Mouse (Mus musculus) limb, embryonic 12.5 days (tissue): Measurements from ENCODE around the gene Myg1. TPM values are rescaled to one million over a fixed set of nuclear protein-coding genes. Genes with fewer than 3 reads are reported as not detected.
A peak's percentile ranks its signal among the peaks of the same experiment; 100 is the strongest.

Experiments
- ATAC-seq: fragments of 200-750 bp; cut with Nextera tagmentation; 2 replicates; pipeline ENCODE4 v1.8.0; 2017; ENCODE audit warnings: low read depth, moderate TSS enrichment; ENCODE audit not compliant: insufficient number of reproducible peaks, insufficient read depth, low FRiP score, low TSS enrichment
- H3K27ac ChIP-seq: fragments of 300-500 bp; sonication (generic); 2 replicates; pipeline ENCODE4 v1.5.1; 2016; ENCODE audit warnings: mild to moderate bottlenecking, moderate library complexity
- H3K27me3 ChIP-seq: fragments of 300-500 bp; sonication (generic); 2 replicates; pipeline ENCODE4 v1.6.1; 2016; ENCODE audit warnings: mild to moderate bottlenecking, moderate library complexity
- H3K36me3 ChIP-seq: fragments of 300-500 bp; sonication (generic); 2 replicates; pipeline ENCODE4 v1.6.1; 2016; ENCODE audit warnings: mild to moderate bottlenecking, moderate library complexity
- H3K4me1 ChIP-seq: fragments of 300-500 bp; sonication (generic); replicated peaks from 2 replicates; pipeline ENCODE4 v1.6.1; 2016
- H3K4me2 ChIP-seq: fragments of 300-500 bp; sonication (generic); 2 replicates; pipeline ENCODE4 v1.6.1; 2016; ENCODE audit warnings: mild to moderate bottlenecking, moderate library complexity
- H3K4me3 ChIP-seq: fragments of 300-500 bp; sonication (generic); replicated peaks from 2 replicates; pipeline ENCODE4 v1.5.1; 2016; ENCODE audit warnings: mild to moderate bottlenecking
- H3K9ac ChIP-seq: fragments of 300-500 bp; sonication (generic); replicated peaks from 2 replicates; pipeline ENCODE4 v1.6.1; 2016; ENCODE audit warnings: mild to moderate bottlenecking, moderate library complexity
- H3K9me3 ChIP-seq: fragments of 300-500 bp; sonication (generic); 2 replicates; pipeline ENCODE4 v1.6.1; 2016; ENCODE audit warnings: mild to moderate bottlenecking, moderate library complexity
- WGBS: fragments of 180-500 bp; shearing (Covaris S2); methylation state at CpG from one replicate; pipeline ENCODE4 v1.1.7; 2016; 5-methylcytosine and 5-hydroxymethylcytosine counted together
- polyA plus RNA-seq: library from polyadenylated mRNA; unstranded; fragments of >200 nt; fragmentation: Nextera tagmentation; extraction: Ambion mirVana; gene quantifications from 2 replicates; pipeline ENCODE4 v1.2.1, GENCODE M21; 2016

Gene Myg1
- polyA plus RNA-seq, 1 experiment from 2014 or later: 120 TPM

DNA sequence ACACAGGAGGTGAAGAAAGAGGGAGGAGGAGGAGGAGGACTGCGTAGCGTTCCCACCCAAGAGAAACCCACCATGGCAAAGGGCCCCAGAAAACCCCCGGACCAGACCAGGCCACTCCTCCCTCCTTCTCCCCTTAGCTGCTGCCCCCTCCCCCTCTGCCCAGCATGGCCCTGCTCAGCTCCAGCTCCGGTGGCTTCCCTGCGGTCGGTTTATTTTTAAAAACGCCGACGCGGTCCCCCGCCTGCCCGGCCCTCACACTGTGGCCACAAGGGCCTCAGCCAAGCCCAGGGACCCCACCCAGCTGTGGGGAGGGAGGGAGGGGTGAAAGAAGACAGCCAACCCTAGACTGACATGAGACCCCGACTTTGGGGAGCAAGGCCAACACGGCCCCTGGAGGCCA lies 31.1 kb downstream of the Myg1 start:
- Histone ChIP-seq H3K9me3 (no peaks in the 10 kb centered on the region), H3K27me3 (peaks cover 25% of the 10 kb centered on the region), H3K27ac (peak overlapping the region; percentile 75), H3K4me3 (peak overlapping the region; percentile 18; the same call in 1 of the 2 replicates), H3K4me2 (peak overlapping the region; percentile 51), H3K9ac (peak overlapping the region; percentile 47), H3K4me1 (peaks cover 43% of the 10 kb centered on the region), H3K36me3 (no peaks in the 10 kb centered on the region)
- 9% methylated on average over 14 of the region's 14 CpGs for WGBS
- peak; percentile 32; the same call in 1 of the 2 replicates for ATAC-seq

DNA sequence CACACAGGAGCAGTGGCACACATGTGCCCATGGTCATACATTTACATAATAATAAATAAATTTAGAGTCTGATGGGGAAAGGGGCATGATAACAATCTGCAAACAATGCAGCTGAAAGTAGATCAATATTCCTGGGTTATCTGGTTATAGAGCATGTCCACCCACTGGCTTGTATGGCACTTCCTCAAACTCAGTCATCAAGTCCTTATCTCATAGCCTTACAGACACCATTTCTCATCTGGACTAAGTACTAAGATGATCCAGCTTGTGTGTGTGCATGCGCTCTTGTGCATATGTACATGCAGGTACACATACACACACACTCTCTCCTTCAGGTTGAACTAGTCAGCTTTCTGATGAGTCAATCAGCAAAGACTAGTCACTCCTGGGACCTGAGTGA lies 33.2 kb downstream of the Myg1 start:
- H3K4me3 ChIP-seq: no peak overlapping the region
- 94% methylated on average over 1 of the region's 1 CpGs for WGBS
- peaks cover 27% of the 10 kb centered on the region for H3K4me1 ChIP-seq
- ATAC-seq: no peak
- no peak overlapping the region for H3K27ac ChIP-seq
- H3K27me3 ChIP-seq: peaks cover 8% of the 10 kb centered on the region
- no peaks in the 10 kb centered on the region for H3K36me3 ChIP-seq
- no peak overlapping the region for H3K9ac ChIP-seq
- no peaks in the 10 kb centered on the region for H3K9me3 ChIP-seq
- H3K4me2 ChIP-seq: 0 out of 2 replicates have a peak overlapping the region, but pooled peaks have one; percentile 64

DNA sequence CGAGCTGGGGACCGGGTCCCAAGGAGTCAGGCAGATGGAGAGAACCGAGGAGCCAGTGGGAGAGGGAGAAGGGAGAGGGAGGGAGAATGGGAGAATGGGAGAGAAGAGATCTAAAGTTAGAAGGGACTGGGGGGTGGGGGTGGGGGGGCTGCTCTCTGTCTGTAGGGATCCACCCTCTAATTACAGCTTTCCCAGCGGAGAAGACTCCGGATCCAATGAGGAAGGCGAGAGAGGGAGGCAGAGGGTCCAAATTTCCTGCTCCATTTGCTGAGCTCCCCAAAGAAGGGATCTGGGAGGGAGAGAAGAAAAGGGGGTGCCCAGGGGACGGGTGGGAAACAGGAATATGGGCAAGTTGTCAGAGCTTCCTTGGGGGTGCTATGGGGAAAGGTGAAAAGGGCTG lies 34.7 kb downstream of the Myg1 start:
- Histone ChIP-seq H3K9me3 (no peaks in the 10 kb centered on the region), H3K36me3 (no peaks in the 10 kb centered on the region), H3K27ac (0 out of 2 replicates have a peak overlapping the region, but pooled peaks have one; percentile 18), H3K27me3 (peaks cover 4% of the 10 kb centered on the region), H3K4me2 (peak overlapping the region; percentile 64), H3K4me3 (peak overlapping the region; percentile 30), H3K4me1 (peaks cover 42% of the 10 kb centered on the region), H3K9ac (peak overlapping the region; percentile 50; the same call in 1 of the 2 replicates)
- WGBS: 8% methylated on average over 7 of the region's 7 CpGs
- no peak for ATAC-seq

DNA sequence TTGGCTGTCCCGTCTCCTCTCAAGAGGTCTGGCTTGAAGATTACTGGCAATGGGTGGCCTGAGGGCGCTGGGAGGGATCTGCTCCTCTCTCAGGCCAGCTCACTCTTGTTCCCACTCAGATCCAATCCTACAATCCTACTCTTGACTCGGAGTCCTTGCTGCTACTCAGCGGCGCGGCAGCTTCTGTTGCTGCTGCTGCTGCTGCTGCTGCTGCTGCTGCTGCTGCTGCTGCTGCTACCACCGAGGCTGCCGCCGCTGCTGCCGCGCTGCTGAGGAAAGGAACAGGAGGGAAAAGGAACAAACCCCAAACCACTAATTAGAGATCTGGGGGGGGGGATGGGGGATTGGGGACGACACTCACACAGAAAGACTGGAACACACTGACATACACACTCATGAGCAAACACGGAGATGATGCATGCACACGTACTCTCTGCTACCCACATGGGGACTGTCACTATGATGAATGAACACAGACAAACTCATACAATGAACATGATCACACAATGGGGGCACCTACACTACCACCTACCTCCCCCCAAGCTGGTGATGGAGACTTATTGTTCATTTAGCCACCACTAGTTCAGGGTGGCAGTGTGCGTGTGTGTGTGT lies 35.3 kb downstream of the Myg1 start, which contains the start of gene Sp7:
Gene Sp7, minus strand, starts transcription at position 450 of the 612 bp plus-strand sequence.
- ATAC-seq: no peak
- peaks cover 45% of the 10 kb centered on the region for H3K4me1 ChIP-seq
- H3K4me3 ChIP-seq: peak within 1 kb of the TSS; percentile 30
- peaks cover 4% of the 10 kb centered on the region; the same call in 1 of the 2 replicates for H3K27me3 ChIP-seq
- no peaks in the 10 kb centered on the region for H3K36me3 ChIP-seq
- WGBS: 9% methylated on average over 15 of the region's 15 CpGs
- H3K9me3 ChIP-seq: no peaks in the 10 kb centered on the region
- H3K4me2 ChIP-seq: peak within 1 kb of the TSS; percentile 64
- peak within 1 kb of the TSS; percentile 50 for H3K9ac ChIP-seq
- H3K27ac ChIP-seq: peak within 1 kb of the TSS; percentile 18; the same call in 1 of the 2 replicates

DNA sequence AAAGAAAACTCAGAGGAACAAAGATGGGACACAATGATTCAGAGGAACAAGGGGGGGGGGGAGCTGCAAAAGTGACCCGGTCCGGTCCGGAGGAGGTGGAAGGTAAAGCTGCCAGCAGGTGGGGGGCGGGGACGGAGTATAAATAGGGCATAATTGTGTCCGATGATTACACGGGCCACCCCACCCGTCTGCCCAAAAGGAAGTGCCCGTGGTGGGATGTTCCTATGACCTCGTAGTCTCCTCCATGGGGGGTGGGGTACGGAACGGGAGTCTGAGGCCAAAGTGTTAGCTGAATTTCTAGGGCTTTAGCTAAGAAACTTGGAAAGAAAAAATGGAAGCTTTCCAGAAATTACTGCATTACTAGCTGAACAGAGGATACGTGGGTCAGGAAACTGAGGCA lies 38.5 kb downstream of the Myg1 start:
- H3K4me2 ChIP-seq: peak overlapping the region; percentile 48
- H3K9me3 ChIP-seq: no peaks in the 10 kb centered on the region
- 13% methylated on average over 13 of the region's 13 CpGs for WGBS
- H3K27ac ChIP-seq: peak overlapping the region; percentile 54; the same call in 1 of the 2 replicates
- peaks cover 33% of the 10 kb centered on the region for H3K4me1 ChIP-seq
- H3K36me3 ChIP-seq: no peaks in the 10 kb centered on the region
- H3K9ac ChIP-seq: peak overlapping the region; percentile 46; the same call in 1 of the 2 replicates
- peaks cover 1% of the 10 kb centered on the region; the same call in 1 of the 2 replicates for H3K27me3 ChIP-seq
- H3K4me3 ChIP-seq: no peak overlapping the region
- no peak for ATAC-seq

DNA sequence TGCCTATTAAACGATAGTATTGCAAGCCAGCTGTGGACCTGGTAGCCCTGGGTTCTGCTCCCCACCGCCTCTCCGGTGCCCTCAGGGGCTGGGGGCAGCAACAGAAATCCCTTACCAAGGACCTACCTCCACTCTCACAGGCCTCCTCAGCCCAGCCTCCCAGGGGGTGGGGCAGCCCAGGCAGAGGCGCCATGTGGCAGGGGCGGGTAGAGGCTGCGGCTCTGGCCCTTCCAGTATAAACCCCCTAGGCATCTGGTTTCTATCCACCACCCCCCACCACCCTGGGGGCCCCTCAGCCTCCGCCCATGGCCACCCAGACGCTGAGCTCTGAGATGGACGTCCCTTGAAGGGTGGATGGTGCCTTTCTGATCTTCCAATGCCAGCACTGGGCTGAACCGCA lies 39.2 kb downstream of the Myg1 start:
- H3K9me3 ChIP-seq: no peaks in the 10 kb centered on the region
- ATAC-seq: peak; percentile 71
- H3K9ac ChIP-seq: peak overlapping the region; percentile 46
- H3K4me2 ChIP-seq: peak overlapping the region; percentile 48
- no peaks in the 10 kb centered on the region for H3K36me3 ChIP-seq
- H3K27ac ChIP-seq: peak overlapping the region; percentile 54; the same call in 1 of the 2 replicates
- H3K4me3 ChIP-seq: 0 out of 2 replicates have a peak overlapping the region, but pooled peaks have one; percentile 15
- H3K4me1 ChIP-seq: peaks cover 30% of the 10 kb centered on the region
- no peaks in the 10 kb centered on the region for H3K27me3 ChIP-seq
- WGBS: 2% methylated on average over 10 of the region's 10 CpGs

DNA sequence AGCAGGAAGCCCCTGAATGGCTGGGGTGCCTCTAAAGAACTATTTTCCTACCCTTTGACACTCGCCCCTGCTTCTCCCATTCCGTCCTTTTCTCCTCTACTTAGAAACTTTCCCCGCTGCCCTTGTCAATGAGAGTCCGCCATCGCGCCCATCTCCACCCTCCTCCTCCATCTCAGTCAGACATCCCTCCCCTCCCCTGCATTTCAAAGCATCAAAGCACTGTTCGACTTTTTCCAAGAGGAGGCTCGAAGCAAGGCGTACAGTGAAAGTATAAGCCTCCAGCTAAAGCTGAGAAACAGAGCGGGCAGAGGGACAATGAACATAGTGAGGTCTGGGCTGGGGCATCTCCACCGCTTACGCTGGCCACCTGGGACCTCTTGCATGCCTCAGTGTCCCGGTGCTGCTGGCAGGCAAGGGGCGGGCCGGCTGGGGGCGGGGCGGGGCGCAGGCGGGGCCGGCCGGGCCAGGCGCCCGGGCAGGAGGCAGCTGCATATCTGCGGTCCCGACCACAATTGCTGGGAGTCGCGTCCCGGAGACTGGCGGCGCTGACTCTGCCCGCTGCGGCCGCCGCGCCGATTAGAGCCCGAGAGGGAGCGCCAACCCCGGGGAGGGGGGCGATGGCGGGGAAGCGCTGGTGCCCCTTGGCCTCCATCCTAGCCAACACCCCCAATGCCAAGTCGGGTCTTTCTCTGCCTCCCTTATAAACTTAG lies 45.1 kb downstream of the Myg1 start:
- H3K4me1 ChIP-seq: peaks cover 24% of the 10 kb centered on the region
- peak; percentile 68 for ATAC-seq
- peak overlapping the region; percentile 93 for H3K27ac ChIP-seq
- peak overlapping the region; percentile 81 for H3K9ac ChIP-seq
- H3K36me3 ChIP-seq: no peaks in the 10 kb centered on the region
- H3K27me3 ChIP-seq: no peaks in the 10 kb centered on the region
- no peaks in the 10 kb centered on the region for H3K9me3 ChIP-seq
- H3K4me2 ChIP-seq: peak overlapping the region; percentile 91
- under 1% methylated on average over 43 of the region's 43 CpGs for WGBS
- peak overlapping the region; percentile 62 for H3K4me3 ChIP-seq

DNA sequence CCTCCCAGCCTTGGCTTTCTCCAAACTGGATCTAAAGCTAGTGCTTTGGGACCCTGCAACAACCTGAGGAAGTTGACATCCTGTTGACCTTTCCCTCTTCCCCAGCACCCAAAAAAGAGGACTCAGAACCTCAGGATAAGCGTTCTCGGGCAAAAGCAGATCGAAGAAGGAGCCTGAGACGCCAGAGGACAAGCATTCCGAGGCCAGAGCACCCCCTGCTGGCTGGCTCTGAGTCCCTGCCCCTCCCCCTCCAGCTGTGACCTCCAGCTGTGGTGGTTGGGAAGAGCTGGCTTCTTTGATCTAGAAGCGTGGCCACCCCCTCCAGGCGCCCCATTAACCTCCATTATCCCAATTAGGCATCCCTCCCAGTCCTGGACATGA lies 45.6 kb downstream of the Myg1 start:
- WGBS: under 1% methylated on average over 7 of the region's 7 CpGs
- no peaks in the 10 kb centered on the region for H3K27me3 ChIP-seq
- peak overlapping the region; percentile 62 for H3K4me3 ChIP-seq
- H3K9ac ChIP-seq: peak overlapping the region; percentile 81
- peak overlapping the region; percentile 93 for H3K27ac ChIP-seq
- ATAC-seq: no peak; the same call in 1 of the 2 replicates
- H3K4me1 ChIP-seq: peaks cover 24% of the 10 kb centered on the region
- H3K4me2 ChIP-seq: peak overlapping the region; percentile 91
- H3K36me3 ChIP-seq: no peaks in the 10 kb centered on the region
- H3K9me3 ChIP-seq: no peaks in the 10 kb centered on the region

DNA sequence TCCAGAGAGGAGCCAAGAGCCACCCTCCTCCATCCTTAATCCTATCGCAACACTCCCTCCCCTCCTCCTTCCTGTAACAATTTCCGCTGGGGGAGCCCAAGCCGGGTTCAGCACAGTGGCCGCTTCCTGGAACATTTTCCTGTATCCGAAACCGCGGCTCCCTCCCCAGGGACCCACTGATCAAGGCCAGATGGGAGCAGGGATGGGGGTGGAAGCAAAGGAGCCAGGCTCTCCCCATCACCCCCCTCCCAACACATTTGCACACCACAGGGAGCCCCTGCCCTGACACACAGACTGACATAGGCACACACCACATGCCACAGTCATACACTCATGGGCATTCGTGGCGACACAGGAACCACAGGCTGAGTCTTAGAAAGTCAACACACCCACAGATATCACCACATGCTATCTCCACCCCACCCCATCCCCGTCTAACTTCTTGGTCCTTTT lies 46.3 kb downstream of the Myg1 start:
- Histone ChIP-seq H3K9ac (peak overlapping the region; percentile 19; the same call in 1 of the 2 replicates), H3K4me3 (peak overlapping the region; percentile 62), H3K27me3 (no peaks in the 10 kb centered on the region), H3K27ac (peak overlapping the region; percentile 93), H3K4me1 (peaks cover 24% of the 10 kb centered on the region), H3K36me3 (no peaks in the 10 kb centered on the region), H3K9me3 (no peaks in the 10 kb centered on the region), H3K4me2 (peak overlapping the region; percentile 91)
- WGBS: 2% methylated on average over 10 of the region's 10 CpGs
- no peak for ATAC-seq

DNA sequence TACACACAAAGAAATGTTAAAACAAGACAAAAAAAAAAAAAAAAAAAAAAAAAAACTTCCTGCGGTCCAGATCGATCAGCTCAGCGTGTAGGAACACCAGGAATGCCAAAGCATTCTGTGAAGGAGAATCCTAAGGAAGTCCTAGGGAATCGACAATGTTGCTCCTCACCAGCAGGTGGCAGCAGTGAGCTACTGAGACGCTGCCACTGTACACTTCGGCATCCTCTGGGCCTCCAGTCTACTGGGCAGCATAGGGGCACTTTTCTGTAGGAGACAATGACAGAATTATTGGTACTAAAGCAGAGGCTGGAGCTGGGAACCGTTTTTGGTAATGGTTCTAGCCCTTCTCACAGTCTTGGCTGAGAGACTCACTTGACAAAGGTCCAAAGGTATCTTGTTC lies 50.1 kb downstream of the Myg1 start:
- WGBS: 1% methylated on average over 7 of the region's 7 CpGs
- Histone ChIP-seq H3K9me3 (no peaks in the 10 kb centered on the region), H3K36me3 (no peaks in the 10 kb centered on the region), H3K27ac (no peak overlapping the region), H3K4me3 (no peak overlapping the region), H3K27me3 (no peaks in the 10 kb centered on the region), H3K9ac (no peak overlapping the region), H3K4me2 (no peak overlapping the region), H3K4me1 (peaks cover 18% of the 10 kb centered on the region)
- 0 out of 2 replicates have a peak, but pooled peaks have one; percentile 57 for ATAC-seq

DNA sequence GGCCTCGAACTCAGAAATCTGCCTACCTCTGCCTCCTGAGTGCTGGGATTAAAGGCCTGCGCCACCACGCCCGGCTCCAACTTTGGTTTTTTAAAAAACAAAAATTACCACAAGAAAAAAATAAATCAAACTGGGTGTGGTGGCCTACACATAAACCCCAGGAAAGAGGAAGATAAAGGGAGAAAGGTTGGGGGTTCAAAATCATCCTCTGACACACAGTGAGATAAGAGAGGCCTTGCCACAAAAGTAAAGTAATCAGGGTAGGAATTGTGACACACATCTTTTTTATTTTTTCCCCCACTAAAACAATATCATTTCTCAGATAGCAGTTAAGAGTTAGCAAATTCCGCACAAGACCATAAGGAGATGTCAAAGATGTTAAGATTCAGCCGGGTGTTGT lies 52.2 kb downstream of the Myg1 start:
- H3K4me3 ChIP-seq: no peak overlapping the region
- no peaks in the 10 kb centered on the region for H3K36me3 ChIP-seq
- ATAC-seq: no peak
- no peak overlapping the region for H3K4me2 ChIP-seq
- H3K9me3 ChIP-seq: no peaks in the 10 kb centered on the region
- H3K27me3 ChIP-seq: no peaks in the 10 kb centered on the region
- 86% methylated on average over 6 of the region's 6 CpGs for WGBS
- no peak overlapping the region for H3K9ac ChIP-seq
- H3K27ac ChIP-seq: no peak overlapping the region
- H3K4me1 ChIP-seq: no peaks in the 10 kb centered on the region
